Comparison of ENCODE assay signal across 29 mouse cellular contexts in genomic region chr1:139413465-139413864, GRCm38 (mm10). TPM values are rescaled to one million over a fixed set of nuclear protein-coding genes. Genes with fewer than 3 reads are reported as not detected.
DNase-seq lines count a peak whose midpoint lies in the region; ATAC-seq and TF ChIP-seq lines count a peak whose summit lies in the region.
"Had no signal": no experiment of that assay in that cellular context is flagged by ENCODE, and none has a peak within 500 bp of the region (broad histone marks: within the 10 kb centered on the region; RNA-seq: fewer than 3 reads in every experiment).

No protein-coding gene starts in this region.

- ATAC-seq in hematopoietic stem cell, adult 5-6 weeks (replicated peaks in 1 of 2; ENCODE audit: insufficient read depth in 1 of 2, low FRiP score in 2 of 2, low TSS enrichment in 1 of 2, low read depth in 1 of 2, poor library complexity in 2 of 2, severe bottlenecking in 2 of 2) = peak; percentile 92
- ATAC-seq in intestine, postnatal 0 days = no peak
- no peak for ATAC-seq in kidney, embryonic 15.5 days (replicated peaks; ENCODE audit: low FRiP score)
- ATAC-seq: forebrain, postnatal 0 days; hindbrain, postnatal 0 days had no signal

- no peak overlapping the region for H3K4me3 ChIP-seq in MEL (ENCODE audit: control insufficient read depth in 1 of 2, insufficient read depth in 1 of 2, low read depth in 2 of 2, low read length in 2 of 2)
- no peak overlapping the region for H3K4me3 ChIP-seq in intestine, postnatal 0 days (ENCODE audit: low read depth, low read length)
- no peak overlapping the region for H3K4me3 ChIP-seq in kidney, embryonic 15.5 days (replicated peaks)
- H3K4me3 ChIP-seq: forebrain, embryonic 10.5 days; gastrocnemius, adult 2 months; heart, embryonic 10.5 days; hindbrain, embryonic 10.5 days; limb, embryonic 13.5 days; liver, embryonic 13.5 days; midbrain, embryonic 10.5 days; neural tube, embryonic 15.5 days had no signal

- no peaks in the 10 kb centered on the region for H3K79me2 ChIP-seq in MEL (ENCODE audit: control insufficient read depth, insufficient read depth, low read length, poor library complexity)

- no peak for TF ChIP-seq RAD21 in MEL (IDR thresholded peaks at IDR 0.05; ENCODE audit: low read depth, low read length)

- peak; percentile 39 for DNase-seq in heart, adult 11 months
- DNase-seq in heart, postnatal 36 days = no peak
- DNase-seq in MEL (ENCODE audit: low read depth, low spot score) = peak; percentile 70
- DNase-seq in cerebellum, postnatal 25 days = no peak
- DNase-seq: adrenal gland, postnatal 25 days; cerebellum, adult 9-11 months; forebrain, postnatal 0 days; gastrocnemius, adult 2 months; kidney, adult 18-20 months; layer of hippocampus, adult 9-11 months; liver, embryonic 13.5 days; lung, adult 2 months; lung, postnatal 14 days; right cerebral cortex, postnatal 4 days; thymus, postnatal 14 days had no signal

- no peaks in the 10 kb centered on the region for H3K9me3 ChIP-seq in MEL (replicated peaks; ENCODE audit: insufficient read depth, low read length)
- 0 out of 2 replicates have a peak, but pooled peaks cover 3% of the 10 kb centered on the region for H3K9me3 ChIP-seq in intestine, postnatal 0 days (ENCODE audit: control insufficient read depth)
- no peaks in the 10 kb centered on the region for H3K9me3 ChIP-seq in kidney, embryonic 15.5 days (replicated peaks)
- H3K9me3 ChIP-seq: heart, embryonic 10.5 days; limb, embryonic 13.5 days; liver, embryonic 13.5 days; midbrain, embryonic 10.5 days; neural tube, embryonic 15.5 days had no signal

- H3K27ac ChIP-seq in MEL (ENCODE audit: control insufficient read depth, low read depth, low read length) = 0 out of 2 replicates have a peak overlapping the region, but pooled peaks have one; percentile 4
- H3K27ac ChIP-seq in intestine, postnatal 0 days (ENCODE audit: low read depth, low read length) = no peak overlapping the region
- H3K27ac ChIP-seq in kidney, embryonic 15.5 days = no peak overlapping the region
- H3K27ac ChIP-seq: forebrain, embryonic 10.5 days; gastrocnemius, adult 2 months; heart, embryonic 10.5 days; hindbrain, embryonic 10.5 days; hindbrain, postnatal 0 days; kidney, postnatal 0 days; limb, embryonic 13.5 days; liver, embryonic 13.5 days; midbrain, embryonic 10.5 days; neural tube, embryonic 15.5 days had no signal

- H3K9ac ChIP-seq in MEL (ENCODE audit: control insufficient read depth, low read depth, low read length, poor library complexity, severe bottlenecking) = no peak overlapping the region
- H3K9ac ChIP-seq in intestine, postnatal 0 days (ENCODE audit: low read depth, low read length) = no peak overlapping the region
- H3K9ac ChIP-seq in kidney, embryonic 15.5 days = no peak overlapping the region
- H3K9ac ChIP-seq: forebrain, postnatal 0 days; limb, embryonic 13.5 days; liver, embryonic 13.5 days; neural tube, embryonic 15.5 days had no signal

- WGBS in intestine, postnatal 0 days = 81% methylated on average over 3 of the region's 3 CpGs
- WGBS in kidney, embryonic 15.5 days = 80% methylated on average over 3 of the region's 3 CpGs

- no peaks in the 10 kb centered on the region for H3K27me3 ChIP-seq in MEL (ENCODE audit: control insufficient read depth in 1 of 2, insufficient read depth in 2 of 2, low read length in 2 of 2)
- no peaks in the 10 kb centered on the region for H3K27me3 ChIP-seq in intestine, postnatal 0 days (replicated peaks; ENCODE audit: control insufficient read depth, insufficient read depth, low read length)
- no peaks in the 10 kb centered on the region for H3K27me3 ChIP-seq in kidney, embryonic 15.5 days
- H3K27me3 ChIP-seq: CH12.LX; limb, embryonic 13.5 days; liver, embryonic 13.5 days; neural tube, embryonic 15.5 days had no signal

- H3K4me1 ChIP-seq in MEL (ENCODE audit: control insufficient read depth in 1 of 2, insufficient read depth in 2 of 2, low read length in 2 of 2) = peaks cover 0 to 4% of the 10 kb centered on the region in 2 experiments; a peak in 2 of 4 replicates
- no peaks in the 10 kb centered on the region for H3K4me1 ChIP-seq in intestine, postnatal 0 days (replicated peaks; ENCODE audit: control insufficient read depth, insufficient read depth, low read length)
- no peaks in the 10 kb centered on the region for H3K4me1 ChIP-seq in kidney, embryonic 15.5 days
- H3K4me1 ChIP-seq: forebrain, embryonic 10.5 days; heart, embryonic 10.5 days; hindbrain, embryonic 10.5 days; limb, embryonic 13.5 days; liver, embryonic 13.5 days; midbrain, embryonic 10.5 days; neural tube, embryonic 15.5 days had no signal

- H3K4me2 ChIP-seq in intestine, postnatal 0 days (replicated peaks; ENCODE audit: low read depth) = no peak overlapping the region
- no peak overlapping the region for H3K4me2 ChIP-seq in kidney, embryonic 15.5 days
- H3K4me2 ChIP-seq: limb, embryonic 13.5 days; liver, embryonic 13.5 days; neural tube, embryonic 15.5 days had no signal

- H3K36me3 ChIP-seq in MEL (ENCODE audit: control insufficient read depth in 1 of 2, insufficient read depth in 2 of 2, low read length in 2 of 2) = peaks cover 0 to 3% of the 10 kb centered on the region in 2 experiments; a peak in 2 of 4 replicates
- H3K36me3 ChIP-seq in intestine, postnatal 0 days (ENCODE audit: control insufficient read depth, insufficient read depth) = no peaks in the 10 kb centered on the region
- no peaks in the 10 kb centered on the region for H3K36me3 ChIP-seq in kidney, embryonic 15.5 days
- H3K36me3 ChIP-seq: forebrain, embryonic 10.5 days; heart, embryonic 10.5 days; hindbrain, embryonic 10.5 days; limb, embryonic 13.5 days; liver, embryonic 13.5 days; midbrain, embryonic 10.5 days; neural tube, embryonic 15.5 days had no signal

- TF ChIP-seq CTCF in MEL (IDR thresholded peaks at IDR 0.05 in 2 of 3, conservative IDR thresholded peaks at IDR 0.05 in 1 of 3; ENCODE audit: control insufficient read depth in 1 of 3, insufficient read depth in 1 of 3, low read depth in 2 of 3, low read length in 3 of 3, poor library complexity in 1 of 3, severe bottlenecking in 1 of 3) = no peak
- TF ChIP-seq CTCF in intestine, postnatal 0 days (IDR thresholded peaks at IDR 0.05; ENCODE audit: low read depth) = no peak

- intact Hi-C loops in heart, postnatal 36 days (cut with DNase I) = no loop called here

- TF ChIP-seq POLR2A in MEL (IDR thresholded peaks at IDR 0.05; ENCODE audit: control insufficient read depth in 1 of 2, insufficient read depth in 1 of 2, low read depth in 1 of 2, low read length in 2 of 2, poor library complexity in 1 of 2) = no peak

- TF ChIP-seq EP300 in MEL (IDR thresholded peaks at IDR 0.05; ENCODE audit: low read depth in 1 of 2, low read length in 2 of 2) = peak in 1 of 2 experiments; percentile 54; a peak in 3 of 4 replicates

TF ChIP-seq in MEL, 35 proteins besides CTCF, POLR2A, EP300 and RAD21:
- TF ChIP-seq BHLHE40 (IDR thresholded peaks at IDR 0.05; ENCODE audit: borderline replicate concordance, low read depth, low read length) (no peak), GATA1 (IDR thresholded peaks at IDR 0.05; ENCODE audit: low read depth, low read length) (peak; percentile 43; the same call in 1 of the 2 replicates)

RNA-seq across cellular contexts. Expression of gene Zbtb41, which starts 8.6 kb away (rescaled TPM):
- total RNA-seq in heart, postnatal 36 days (2021) = 10 to 100 TPM; 22.6 to 23.0 TPM
- total RNA-seq in MEL (2012; rRNA removed) = 8.4 and 9.3 TPM in 2 replicates
- 1 to 10 TPM in 1 of 2 experiments, not detected in 1; 7.6 TPM for polyA plus RNA-seq in MEL (2012; ENCODE audit: insufficient read depth in 1 of 2, insufficient read length in 2 of 2, low read depth in 1 of 2, low replicate concordance in 2 of 2, missing spikeins in 1 of 2)
- total RNA-seq in hematopoietic stem cell, adult 5-6 weeks (2017) = 37.1 and 47.7 TPM in 2 replicates
- polyA plus RNA-seq in intestine, postnatal 0 days (2015; fragmentation: Nextera tagmentation; extraction: Ambion mirVana) = 2.4 and 3.2 TPM in 2 replicates
- polyA plus RNA-seq in kidney, embryonic 15.5 days (2015; fragmentation: Nextera tagmentation; extraction: Ambion mirVana) = 9.0 and 9.7 TPM in 2 replicates

RNA-seq across cellular contexts. Expression of gene Crb1, which starts 36.6 kb away (rescaled TPM):
- total RNA-seq in heart, postnatal 36 days (2021) = under 1 TPM; 0.30 to 0.36 TPM
- total RNA-seq in MEL (2012; rRNA removed) = not detected in 2 replicates
- polyA plus RNA-seq in MEL (2012; ENCODE audit: insufficient read depth in 1 of 2, insufficient read length in 2 of 2, low read depth in 1 of 2, low replicate concordance in 2 of 2, missing spikeins in 1 of 2) = not detected
- not detected in 2 replicates for total RNA-seq in hematopoietic stem cell, adult 5-6 weeks (2017)
- 0.03 TPM in 1 of 2 replicates, not detected in the other for polyA plus RNA-seq in intestine, postnatal 0 days (2015; fragmentation: Nextera tagmentation; extraction: Ambion mirVana)
- 0.23 and 0.28 TPM in 2 replicates for polyA plus RNA-seq in kidney, embryonic 15.5 days (2015; fragmentation: Nextera tagmentation; extraction: Ambion mirVana)
- total RNA-seq: adrenal gland, postnatal 25 days; gastrocnemius, adult 2 months; gastrocnemius, postnatal 4 days had no signal
- polyA plus RNA-seq: large intestine, adult 2 months; liver, embryonic 13.5 days had no signal

RNA-seq across cellular contexts. Expression of gene Aspm, which starts 41.1 kb away (rescaled TPM):
- under 1 TPM; 0.81 to 0.86 TPM for total RNA-seq in heart, postnatal 36 days (2021)
- total RNA-seq in MEL (2012; rRNA removed) = 15.1 and 19.4 TPM in 2 replicates
- 100 to 1,000 TPM in 1 of 2 experiments, 10 to 100 TPM in 1; 15.1 to 137 TPM for polyA plus RNA-seq in MEL (2012; ENCODE audit: insufficient read depth in 1 of 2, insufficient read length in 2 of 2, low read depth in 1 of 2, low replicate concordance in 2 of 2, missing spikeins in 1 of 2)
- 30.3 and 41.5 TPM in 2 replicates for total RNA-seq in hematopoietic stem cell, adult 5-6 weeks (2017)
- 3.0 and 3.2 TPM in 2 replicates for polyA plus RNA-seq in intestine, postnatal 0 days (2015; fragmentation: Nextera tagmentation; extraction: Ambion mirVana)
- polyA plus RNA-seq in kidney, embryonic 15.5 days (2015; fragmentation: Nextera tagmentation; extraction: Ambion mirVana) = 15.8 and 16.7 TPM in 2 replicates

Comparison
In these comparisons a context has a peak if more than half of its experiments do, and no peak if none do; other contexts are left out.
1. DNase-seq: peak in heart, adult 11 months (single experiment) and MEL (single experiment); none in heart, postnatal 36 days (0 of 2) and cerebellum, postnatal 25 days (0 of 2).
2. ATAC-seq: peak in hematopoietic stem cell, adult 5-6 weeks (2 of 2); none in intestine, postnatal 0 days (single experiment) and kidney, embryonic 15.5 days (single experiment).